Mouse (Mus musculus) Patski (cell line): ENCODE data around the gene Foxe3. TPM values are rescaled to one million over a fixed set of nuclear protein-coding genes. Genes with fewer than 3 reads are reported as not detected.
A peak's percentile ranks its signal among the peaks of the same experiment; 100 is the strongest.

Experiments
- ATAC-seq: fragments of 100-300 bp; one replicate; pipeline ENCODE4 v1.8.0; 2021
- CTCF ChIA-PET: fragments of 350-600 bp; sonication (Branson Sonifier 250); formaldehyde crosslinking; loops from one replicate; lab custom pipeline; 2022; ENCODE audit warnings: inconsistent platforms; lab: Charles Lee
- POLR2A ChIA-PET: fragments of 350-600 bp; sonication (Branson Sonifier 250); formaldehyde crosslinking; loops from one replicate; lab custom pipeline; 2022; ENCODE audit warnings: antibody characterized with exemption, inconsistent platforms; lab: Charles Lee
- DNase-seq: peaks from one replicate; pipeline ENCODE4 v3.0.0-alpha.2; 2011; ENCODE audit warnings: low read depth, low spot score
- H3K27me3 ChIP-seq: fragments of 371-371 bp; one replicate; pipeline ENCODE4 v1.5.1; 2021
- CTCF ChIP-seq: fragments of 100-300 bp; IDR thresholded peaks from one replicate; pipeline ENCODE4 v1.5.1; 2021
- in situ Hi-C: fragments of 300-500 bp; cut with MboI; formaldehyde crosslinking; loops from 3 replicates; pipeline ENCODE4 v1.11.1; 2018; ENCODE audit warnings: low pct_unique_long_range_greater_than_20kb, mixed read lengths
- polyA plus RNA-seq: library from polyadenylated mRNA; unstranded; gene quantifications from one replicate; pipeline ENCODE4 v1.2.3, GENCODE M21; 2021

Gene Foxe3
- polyA plus RNA-seq, 1 experiment from 2014 or later: not detected

DNA sequence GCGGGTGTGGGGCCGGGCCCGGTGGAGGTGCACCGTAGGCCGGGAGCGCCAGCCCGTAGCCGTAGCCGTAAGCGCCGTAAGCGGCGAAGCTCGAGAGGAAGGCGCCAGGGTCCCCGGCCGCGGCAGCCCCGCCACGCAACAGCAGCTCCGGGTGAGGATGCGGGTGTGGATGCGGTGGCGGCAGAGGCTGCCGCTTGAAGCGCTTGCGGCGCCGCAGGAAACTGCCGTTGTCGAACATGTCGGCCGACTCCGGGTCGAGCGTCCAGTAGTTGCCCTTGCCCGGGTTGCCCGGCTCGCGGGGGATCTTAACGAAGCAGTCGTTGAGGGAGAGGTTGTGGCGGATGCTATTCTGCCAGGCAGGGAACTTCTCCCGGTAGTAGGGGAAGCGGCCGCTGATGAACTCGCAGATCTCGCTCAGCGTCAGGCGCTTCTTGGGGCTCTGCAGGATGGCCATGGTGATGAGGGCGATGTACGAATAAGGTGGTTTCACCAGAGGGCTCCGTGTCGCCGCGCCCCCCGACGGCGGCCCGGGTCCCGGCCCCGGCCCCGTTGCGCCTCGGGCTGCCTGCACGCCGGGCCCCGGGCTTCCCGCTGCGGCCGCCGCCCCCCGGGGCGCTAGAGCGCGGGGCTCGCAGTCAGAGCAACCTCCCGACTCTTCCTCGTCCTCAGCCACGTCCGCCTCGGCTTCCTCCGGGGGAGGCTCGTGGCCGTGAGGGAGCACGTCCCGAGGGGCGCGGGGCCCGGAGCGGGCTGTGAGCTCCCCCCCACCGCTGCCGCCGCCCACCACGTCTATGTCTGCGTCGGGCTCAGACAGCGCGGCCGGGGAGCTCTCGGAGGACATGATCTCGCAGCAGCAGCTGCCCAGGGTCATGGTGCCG is 17.6 kb downstream of the Foxe3 start:
- CTCF ChIA-PET: interaction anchor here (1.2 to 1.7 kb wide), 9 partner anchors 11 to 250 kb away, joined by 3 to 8 read pairs (median 5); no protein-coding TSS in a partner anchor
- ATAC-seq (peak; percentile 27), DNase-seq (no peak)
- no peaks in the 10 kb centered on the region for H3K27me3 ChIP-seq
- POLR2A ChIA-PET: interaction anchor here (0.9 kb wide), 1 partner anchor 281 kb away, joined by 3 read pairs; no protein-coding TSS in a partner anchor
- in situ Hi-C loops: no loop called here
- no peak for TF ChIP-seq CTCF

- ATAC-seq: no peak
- no peak for DNase-seq
- POLR2A ChIA-PET: interaction anchor here (0.9 kb wide), 1 partner anchor 280 kb away, joined by 3 read pairs; no protein-coding TSS in a partner anchor
- CTCF ChIA-PET: no interaction called here
- no peak for TF ChIP-seq CTCF
- no peaks in the 10 kb centered on the region for H3K27me3 ChIP-seq
- in situ Hi-C loops: no loop called here
Measured at GRCm38 (mm10) chr4:114907056-114907917, 18.5 kb downstream of the Foxe3 start.

DNA sequence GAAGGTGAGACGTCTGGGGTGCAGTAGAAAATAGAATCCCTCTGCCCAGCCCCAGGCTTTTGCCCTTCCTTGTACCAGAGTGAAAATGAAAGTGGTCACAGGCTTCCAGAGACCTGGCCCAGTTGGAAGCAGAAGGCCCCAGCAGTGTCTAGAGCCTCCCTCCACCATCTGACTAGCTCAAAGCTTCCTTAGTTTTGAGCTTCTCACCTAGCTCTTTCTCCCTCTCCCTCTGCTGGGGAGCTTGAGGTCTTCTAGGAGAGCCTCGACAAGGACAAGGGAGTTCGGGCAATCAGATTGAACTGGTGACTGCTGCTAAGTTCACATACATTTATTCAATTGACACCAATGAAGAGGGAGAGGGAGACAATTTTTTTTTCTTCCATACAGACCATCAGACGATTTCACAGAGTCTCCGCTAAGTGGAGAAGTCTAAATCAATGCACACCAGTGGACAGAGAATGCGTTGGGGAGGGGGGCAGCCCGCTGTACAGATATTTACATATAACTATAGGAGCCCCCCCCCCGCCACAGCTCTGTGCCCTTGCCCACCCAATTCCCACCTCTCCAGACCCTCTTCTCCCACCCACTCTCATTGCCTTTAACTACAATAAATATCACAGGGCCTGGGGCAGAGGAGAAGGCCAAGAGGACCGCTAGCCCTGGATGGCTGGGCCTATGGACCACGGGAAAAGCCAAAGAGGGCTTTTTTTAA is 19.7 kb downstream of the Foxe3 start:
- H3K27me3 ChIP-seq: peaks cover 11% of the 10 kb centered on the region
- CTCF ChIA-PET: no interaction called here
- POLR2A ChIA-PET: interaction anchor here (0.6 to 0.8 kb wide), 2 partner anchors 36 to 53 kb away, joined by 3 to 4 read pairs; no protein-coding TSS in a partner anchor
- DNase-seq: no peak
- TF ChIP-seq CTCF: no peak
- no peak for ATAC-seq
- in situ Hi-C loops: no loop called here

DNA sequence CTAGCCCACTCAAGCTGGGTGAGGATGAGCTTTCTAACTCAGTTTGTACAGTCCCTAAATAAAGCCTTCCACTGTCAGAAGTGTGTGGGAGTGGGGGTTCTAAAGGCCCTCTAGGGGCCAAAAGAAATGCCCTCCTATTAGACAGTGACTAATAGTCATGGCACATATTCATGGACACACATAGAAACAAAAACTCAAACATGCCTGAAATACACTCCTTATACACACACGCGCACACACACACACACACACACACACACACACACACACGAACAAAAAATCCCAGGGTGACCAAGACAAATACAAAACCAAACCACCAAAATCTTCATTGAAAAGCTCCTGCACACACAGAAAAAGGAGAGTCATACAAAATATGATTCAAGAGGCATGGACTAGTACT is 20.3 kb downstream of the Foxe3 start:
- in situ Hi-C loops: no loop called here
- ATAC-seq: no peak
- H3K27me3 ChIP-seq: peaks cover 15% of the 10 kb centered on the region
- TF ChIP-seq CTCF: no peak
- CTCF ChIA-PET: no interaction called here
- POLR2A ChIA-PET: interaction anchor here (0.8 kb wide), 1 partner anchor 37 kb away, joined by 3 read pairs; no protein-coding TSS in a partner anchor
- no peak for DNase-seq

GRCm38 (mm10) chr4:114903422-114903782 is 22.4 kb downstream of the Foxe3 start:
- TF ChIP-seq CTCF: no peak
- in situ Hi-C loops: no loop called here
- ATAC-seq (no peak), DNase-seq (no peak)
- ChIA-PET POLR2A (no interaction called here), CTCF (no interaction called here)
- H3K27me3 ChIP-seq: peaks cover 15% of the 10 kb centered on the region

DNA sequence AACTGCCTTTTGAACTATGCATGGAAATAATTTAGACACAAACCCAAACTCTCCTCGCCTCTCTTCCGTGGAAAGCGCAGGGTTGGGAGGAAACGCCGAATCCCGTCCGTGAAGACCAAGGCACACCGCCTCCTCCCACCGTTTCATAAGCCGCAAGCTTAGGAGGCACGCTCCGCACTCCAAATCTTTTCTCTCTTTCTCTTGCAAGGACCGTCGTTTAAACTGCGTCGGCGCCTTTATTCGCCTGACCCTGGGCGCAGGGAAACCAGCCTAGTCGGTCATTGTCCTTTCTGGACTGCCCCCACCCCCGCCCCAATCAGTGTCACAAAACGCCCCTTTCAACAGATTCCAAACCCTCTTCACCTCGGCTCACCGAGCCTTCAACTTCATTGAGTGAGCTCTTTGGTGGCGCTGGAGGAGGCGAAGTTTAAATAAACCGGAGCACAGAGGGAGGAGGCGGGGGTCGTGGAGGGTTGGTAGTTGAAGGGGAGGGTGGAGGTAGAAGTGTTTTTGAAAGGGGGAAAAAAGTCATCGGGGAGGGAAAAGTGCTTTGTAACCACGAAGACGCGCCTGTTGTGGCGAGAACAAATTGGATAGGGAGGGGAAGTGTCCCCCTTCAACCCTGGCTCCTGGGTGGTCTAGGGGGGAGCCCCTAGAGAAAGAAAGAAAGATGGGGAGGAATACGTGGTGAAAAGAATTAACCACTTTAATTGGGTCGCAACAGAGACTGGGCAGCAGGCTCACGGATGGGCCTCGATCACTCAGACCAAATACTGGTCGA is 23.0 kb downstream of the Foxe3 start:
- CTCF ChIA-PET: no interaction called here
- ATAC-seq (no peak), DNase-seq (no peak)
- TF ChIP-seq CTCF: no peak
- POLR2A ChIA-PET: no interaction called here
- H3K27me3 ChIP-seq: peaks cover 15% of the 10 kb centered on the region
- in situ Hi-C loops: no loop called here

DNA sequence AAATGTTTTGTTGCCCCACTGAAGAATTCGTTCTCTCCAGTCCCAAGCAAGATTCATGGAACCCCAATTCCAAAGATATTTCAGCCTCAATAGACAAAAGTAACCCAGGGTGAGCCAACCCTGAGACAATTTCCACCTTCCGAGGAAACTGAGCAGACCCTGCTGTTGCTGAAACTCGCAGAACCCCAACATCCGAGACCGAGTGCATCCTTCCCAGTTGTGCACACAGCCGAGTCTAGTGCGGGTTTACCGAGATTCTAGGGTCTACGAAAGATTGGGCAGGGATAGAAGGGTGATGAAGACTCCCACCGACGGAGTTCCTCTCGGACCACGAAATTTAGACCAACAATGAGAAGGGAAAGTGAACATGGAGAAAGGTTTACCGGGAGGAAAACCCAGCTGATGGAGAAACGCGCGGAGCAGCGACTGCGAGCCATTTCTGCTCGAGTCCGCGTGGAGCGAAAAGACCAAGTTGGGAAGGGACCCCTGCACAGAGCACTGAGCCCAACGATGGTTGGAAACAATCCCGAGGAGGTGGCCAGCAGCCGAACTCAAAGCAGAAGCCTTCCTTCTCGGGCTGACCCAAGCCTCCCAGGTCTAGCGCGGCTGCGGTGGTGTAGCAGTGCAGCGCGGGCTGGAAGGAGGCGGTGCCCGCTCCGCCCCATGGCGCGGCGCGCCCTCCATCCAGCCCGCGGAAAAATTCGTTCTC is 24.0 kb downstream of the Foxe3 start:
- CTCF ChIA-PET: no interaction called here
- no peak for DNase-seq
- peaks cover 15% of the 10 kb centered on the region for H3K27me3 ChIP-seq
- no peak for ATAC-seq
- in situ Hi-C loops: no loop called here
- no peak for TF ChIP-seq CTCF
- POLR2A ChIA-PET: no interaction called here

- DNase-seq: no peak
- no peak for ATAC-seq
- POLR2A ChIA-PET: no interaction called here
- H3K27me3 ChIP-seq: peaks cover 19% of the 10 kb centered on the region
- CTCF ChIA-PET: no interaction called here
- in situ Hi-C loops: no loop called here
- no peak for TF ChIP-seq CTCF
Measured at GRCm38 (mm10) chr4:114900866-114901642, 24.8 kb downstream of the Foxe3 start.
